Mouse (Mus musculus) neural tube, embryonic 12.5 days (tissue): ENCODE data around the gene Kcnh6. TPM values are rescaled to one million over a fixed set of nuclear protein-coding genes. Genes with fewer than 3 reads are reported as not detected.
"Not testable (repeated sequence)": the region's sequence is repeated elsewhere in the genome, so short reads cannot be mapped to it uniquely, and the experiment has no call there.

Source experiments
- ATAC-seq: fragments of 200-750 bp; cut with Nextera tagmentation; 2 replicates; pipeline ENCODE4 v1.8.0; 2017; ENCODE audit warnings: low read depth, mild to moderate bottlenecking, moderate TSS enrichment, moderate library complexity; ENCODE audit not compliant: low FRiP score
- H3K27ac ChIP-seq: fragments of 300-500 bp; sonication (generic); 2 replicates; pipeline ENCODE4 v1.5.1; 2016
- H3K27me3 ChIP-seq: fragments of 300-500 bp; sonication (generic); replicated peaks from 2 replicates; pipeline ENCODE4 v1.6.1; 2016; ENCODE audit warnings: mild to moderate bottlenecking
- H3K36me3 ChIP-seq: fragments of 300-500 bp; sonication (generic); 2 replicates; pipeline ENCODE4 v1.6.1; 2016; ENCODE audit warnings: mild to moderate bottlenecking
- H3K4me1 ChIP-seq: fragments of 300-500 bp; sonication (generic); 2 replicates; pipeline ENCODE4 v1.6.1; 2016
- H3K4me2 ChIP-seq: fragments of 300-500 bp; sonication (generic); replicated peaks from 2 replicates; pipeline ENCODE4 v1.6.1; 2016; ENCODE audit warnings: mild to moderate bottlenecking
- H3K4me3 ChIP-seq: fragments of 300-500 bp; sonication (generic); 2 replicates; pipeline ENCODE4 v1.5.1; 2016
- H3K9ac ChIP-seq: fragments of 300-500 bp; sonication (generic); 2 replicates; pipeline ENCODE4 v1.6.1; 2016; ENCODE audit warnings: mild to moderate bottlenecking
- H3K9me3 ChIP-seq: fragments of 300-500 bp; sonication (generic); 2 replicates; pipeline ENCODE4 v1.6.1; 2016; ENCODE audit warnings: mild to moderate bottlenecking
- WGBS: fragments of 180-500 bp; shearing (Covaris S2); methylation state at CpG from one replicate; pipeline ENCODE4 v1.1.7; 2016; 5-methylcytosine and 5-hydroxymethylcytosine counted together
- polyA plus RNA-seq: library from polyadenylated mRNA; unstranded; fragments of >200 nt; fragmentation: Nextera tagmentation; extraction: Ambion mirVana; gene quantifications from 2 replicates; pipeline ENCODE4 v1.2.1, GENCODE M21; 2016

Kcnh6 gene
- polyA plus RNA-seq, 1 experiment from 2014 or later = 7.7 TPM

DNA sequence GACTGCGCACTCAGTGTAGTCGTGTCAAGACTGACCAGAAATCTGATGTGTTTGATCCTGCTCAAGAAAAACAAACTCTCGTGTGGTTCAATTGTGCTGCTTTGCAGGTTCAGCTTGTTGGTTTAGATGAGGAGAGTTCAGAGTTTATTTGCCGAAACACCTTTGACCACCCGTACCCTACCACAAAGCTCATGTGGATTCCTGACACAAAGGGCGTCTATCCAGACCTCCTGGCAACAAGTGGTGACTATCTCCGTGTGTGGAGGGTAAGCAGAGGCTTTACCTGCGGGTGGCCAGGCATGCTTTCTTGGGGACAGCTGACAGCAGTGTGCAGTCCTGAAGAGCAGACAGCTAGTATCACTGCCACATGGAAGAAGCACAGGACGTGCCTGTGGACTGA is 38.7 kb downstream of the Kcnh6 start:
- no peaks in the 10 kb centered on the region for H3K27me3 ChIP-seq
- WGBS = 91% methylated on average over 9 of the region's 9 CpGs
- H3K9me3 ChIP-seq = no peaks in the 10 kb centered on the region
- H3K9ac ChIP-seq = no peak overlapping the region
- no peak overlapping the region for H3K4me2 ChIP-seq
- no peak overlapping the region for H3K27ac ChIP-seq
- ATAC-seq = no peak
- H3K4me1 ChIP-seq = no peaks in the 10 kb centered on the region
- H3K36me3 ChIP-seq = peaks cover 42% of the 10 kb centered on the region
- no peak overlapping the region for H3K4me3 ChIP-seq

DNA sequence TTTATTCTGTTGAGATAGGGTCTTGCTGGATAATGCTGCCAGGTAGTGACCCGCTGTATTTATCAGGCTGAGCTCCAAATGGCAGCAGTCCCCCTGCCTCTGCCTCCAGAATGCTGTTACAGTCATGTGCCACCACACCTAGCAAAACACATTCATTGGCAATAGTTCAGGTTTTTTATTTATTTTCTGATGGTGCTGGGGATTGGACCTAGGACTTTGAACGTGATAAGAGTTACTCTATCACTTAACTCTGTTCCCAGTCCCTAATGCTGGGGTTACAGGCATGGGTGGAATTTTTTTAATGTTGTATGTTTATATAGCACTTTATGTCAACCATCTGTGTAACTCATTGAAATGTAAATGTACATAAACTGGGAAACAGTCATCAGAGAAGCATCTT is 46.0 kb downstream of the Kcnh6 start:
- Histone ChIP-seq H3K4me1 (no peaks in the 10 kb centered on the region), H3K4me2 (no peak overlapping the region), H3K9ac (no peak overlapping the region), H3K27me3 (no peaks in the 10 kb centered on the region), H3K27ac (no peak overlapping the region), H3K36me3 (peaks cover 89% of the 10 kb centered on the region), H3K9me3 (no peaks in the 10 kb centered on the region), H3K4me3 (no peak overlapping the region)
- no peak for ATAC-seq
- 94% methylated on average over 2 of the region's 2 CpGs for WGBS

DNA sequence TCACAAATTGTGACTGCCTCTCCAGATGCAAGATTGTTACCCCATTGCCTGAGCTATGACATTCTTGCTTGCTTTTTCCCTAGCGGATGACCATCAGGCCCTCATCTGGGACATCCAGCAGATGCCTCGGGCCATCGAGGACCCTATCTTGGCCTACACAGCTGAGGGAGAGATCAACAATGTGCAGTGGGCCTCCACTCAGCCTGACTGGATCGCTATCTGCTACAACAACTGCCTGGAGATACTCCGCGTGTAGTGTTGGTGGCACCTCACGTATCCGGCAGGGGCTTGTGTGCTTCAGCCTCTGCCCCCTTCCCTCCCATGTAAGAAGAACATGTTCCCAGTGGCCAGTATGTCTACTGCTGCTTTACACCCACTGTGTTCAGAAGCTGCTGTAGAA is 46.7 kb downstream of the Kcnh6 start:
- H3K27ac ChIP-seq = no peak overlapping the region
- H3K27me3 ChIP-seq = no peaks in the 10 kb centered on the region
- H3K4me2 ChIP-seq = no peak overlapping the region
- no peaks in the 10 kb centered on the region for H3K4me1 ChIP-seq
- no peak overlapping the region for H3K9ac ChIP-seq
- 97% methylated on average over 8 of the region's 8 CpGs for WGBS
- peaks cover 88% of the 10 kb centered on the region for H3K36me3 ChIP-seq
- H3K9me3 ChIP-seq = no peaks in the 10 kb centered on the region
- no peak for ATAC-seq
- no peak overlapping the region for H3K4me3 ChIP-seq

DNA sequence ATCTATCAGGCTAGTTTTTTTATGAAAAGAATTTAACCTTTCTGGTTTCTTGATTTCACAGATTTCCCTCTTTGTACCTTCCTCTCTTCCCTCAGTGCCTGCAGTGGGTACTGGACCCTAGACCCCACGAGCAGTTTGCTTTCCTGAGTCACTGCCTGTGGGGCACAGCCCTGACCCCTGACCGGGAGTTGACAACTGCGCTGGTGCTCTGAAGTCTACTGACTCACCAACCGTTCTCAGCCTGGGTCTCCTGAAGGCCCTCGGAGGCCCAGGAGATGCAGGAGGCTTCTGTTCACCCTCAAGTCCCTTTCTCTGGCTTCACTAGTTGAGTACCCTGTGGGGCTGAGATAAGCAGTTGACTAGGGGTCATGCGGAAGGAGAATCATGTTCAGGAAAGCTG is 47.4 kb downstream of the Kcnh6 start:
- Histone ChIP-seq H3K4me3 (no peak overlapping the region), H3K4me2 (no peak overlapping the region), H3K4me1 (no peaks in the 10 kb centered on the region), H3K9ac (no peak overlapping the region), H3K27me3 (no peaks in the 10 kb centered on the region), H3K36me3 (peaks cover 91% of the 10 kb centered on the region), H3K27ac (no peak overlapping the region), H3K9me3 (no peaks in the 10 kb centered on the region)
- 90% methylated on average over 6 of the region's 6 CpGs for WGBS
- no peak for ATAC-seq

DNA sequence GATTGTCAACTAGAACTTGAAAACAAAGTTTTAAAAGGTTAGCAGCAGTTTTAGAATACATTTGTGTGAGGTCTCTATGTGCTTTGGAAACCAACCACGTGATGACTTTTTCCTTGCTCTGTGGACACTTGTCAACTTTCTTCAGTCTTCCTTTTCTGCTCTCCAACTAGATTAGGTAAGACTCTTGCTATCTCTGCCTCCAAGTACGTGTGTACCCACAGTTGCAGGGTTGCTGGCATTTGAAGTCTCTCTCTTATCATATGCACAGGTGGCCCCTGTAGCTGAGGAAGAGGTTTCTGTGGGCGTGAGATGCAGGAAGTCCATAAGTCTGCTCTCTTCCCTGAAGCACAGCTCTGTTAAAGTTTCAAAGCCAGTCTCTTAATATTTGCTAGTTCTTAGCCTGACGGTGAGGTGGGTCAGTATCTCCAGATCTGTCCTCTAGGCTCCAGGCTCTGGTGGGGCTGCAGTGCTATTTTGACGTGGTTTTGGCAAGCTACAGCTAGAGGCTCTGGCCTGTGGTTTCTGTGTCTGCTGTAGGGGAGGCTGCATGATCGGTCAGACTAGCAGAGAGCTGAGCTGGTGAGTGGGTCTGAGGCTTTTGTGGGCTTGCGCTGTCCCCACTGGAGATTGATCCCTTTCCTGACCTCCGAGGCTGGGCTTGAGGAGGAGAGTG is 49.0 kb downstream of the Kcnh6 start:
- H3K4me1 ChIP-seq = no peaks in the 10 kb centered on the region

DNA sequence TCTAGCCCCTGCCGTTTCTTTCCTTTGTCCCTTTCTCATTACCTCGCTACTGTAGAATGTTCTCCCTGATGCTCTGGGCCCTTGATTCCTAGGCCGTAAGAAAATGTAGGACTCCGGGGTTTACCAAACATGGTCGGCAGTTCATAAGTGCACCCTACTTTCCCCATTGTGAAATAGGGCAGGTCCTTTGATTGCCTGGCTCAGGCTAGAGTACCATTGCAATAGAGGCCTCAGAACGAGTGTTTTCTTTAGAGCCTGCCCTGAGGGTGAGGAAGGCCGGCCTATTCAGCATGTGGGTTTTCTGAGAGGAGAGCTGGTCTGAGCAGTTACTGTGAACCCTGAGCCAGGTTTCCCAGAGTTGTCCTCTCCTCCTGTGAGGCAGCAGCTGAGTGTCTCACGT is 50.1 kb downstream of the Kcnh6 start:
- H3K36me3 ChIP-seq = peaks cover 67% of the 10 kb centered on the region
- H3K27ac ChIP-seq = no peak overlapping the region

More for the DNA sequence above, 49.0 kb downstream of the Kcnh6 start:
- Histone ChIP-seq H3K4me3 (no peak overlapping the region), H3K36me3 (peaks cover 77% of the 10 kb centered on the region), H3K27me3 (no peaks in the 10 kb centered on the region), H3K4me2 (no peak overlapping the region), H3K9ac (no peak overlapping the region), H3K27ac (no peak overlapping the region), H3K9me3 (no peaks in the 10 kb centered on the region)
- 94% methylated on average over 8 of the region's 8 CpGs for WGBS
- ATAC-seq = no peak

DNA sequence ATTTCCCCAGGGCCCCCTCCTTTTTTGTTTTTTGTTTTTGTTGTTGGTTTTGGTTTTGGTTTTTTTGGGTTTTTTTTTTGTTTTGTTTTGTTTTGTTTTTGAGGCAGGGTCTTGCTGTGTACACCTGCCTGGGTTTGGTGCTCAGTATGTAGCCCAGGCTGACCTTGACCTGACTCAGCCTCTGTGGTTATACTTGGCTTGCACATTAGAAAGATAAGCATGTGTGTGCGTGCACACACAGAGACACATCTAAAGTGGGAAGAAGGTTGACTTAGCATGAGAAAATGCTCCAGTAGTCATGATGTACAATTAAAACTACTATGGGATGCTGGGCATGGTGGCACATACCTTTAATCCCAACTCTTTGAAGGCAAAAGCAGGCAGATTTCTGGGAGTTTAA is 52.6 kb downstream of the Kcnh6 start:
- WGBS = 96% methylated on average over 1 of the region's 1 CpGs
- no peak overlapping the region for H3K9ac ChIP-seq
- H3K9me3 ChIP-seq = no peaks in the 10 kb centered on the region

More for the DNA sequence above, 50.1 kb downstream of the Kcnh6 start:
- H3K4me1 ChIP-seq = no peaks in the 10 kb centered on the region
- H3K4me2 ChIP-seq = no peak overlapping the region
- no peak overlapping the region for H3K4me3 ChIP-seq
- WGBS = 85% methylated on average over 8 of the region's 8 CpGs
- no peak overlapping the region for H3K9ac ChIP-seq
- no peak for ATAC-seq
- H3K9me3 ChIP-seq = no peaks in the 10 kb centered on the region
- no peaks in the 10 kb centered on the region for H3K27me3 ChIP-seq

DNA sequence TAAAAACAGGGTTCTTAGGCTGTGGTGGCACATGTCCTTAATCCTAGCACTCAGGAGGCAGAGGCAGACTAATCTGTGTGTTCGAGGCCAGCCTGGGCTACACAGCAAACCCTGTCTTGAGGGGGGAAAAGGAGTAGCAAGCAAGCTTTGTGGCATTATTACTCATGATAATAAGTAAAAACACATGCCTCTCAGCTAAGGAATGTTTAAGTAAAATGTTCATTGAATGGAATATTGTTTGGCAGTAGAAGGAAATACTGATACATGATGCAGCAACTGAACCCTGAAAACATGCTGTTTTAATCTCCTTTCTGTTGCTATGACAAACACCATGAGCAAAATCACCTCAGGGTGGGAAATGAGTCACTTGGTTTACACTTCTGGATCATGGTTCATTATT is 53.4 kb downstream of the Kcnh6 start:
- Histone ChIP-seq H3K9me3 (no peaks in the 10 kb centered on the region), H3K4me2 (no peak overlapping the region), H3K9ac (no peak overlapping the region), H3K4me3 (no peak overlapping the region), H3K4me1 (0 out of 2 replicates have a peak, but pooled peaks cover under 1% of the 10 kb centered on the region), H3K36me3 (peaks cover 35% of the 10 kb centered on the region), H3K27me3 (no peaks in the 10 kb centered on the region), H3K27ac (no peak overlapping the region)
- no peak for ATAC-seq
- WGBS = 95% methylated on average over 1 of the region's 1 CpGs

More for the DNA sequence above, 52.6 kb downstream of the Kcnh6 start:
- H3K4me1 ChIP-seq = no peaks in the 10 kb centered on the region
- H3K27me3 ChIP-seq = no peaks in the 10 kb centered on the region
- no peak overlapping the region for H3K4me3 ChIP-seq
- no peak overlapping the region for H3K27ac ChIP-seq
- H3K36me3 ChIP-seq = peaks cover 42% of the 10 kb centered on the region
- no peak for ATAC-seq
- H3K4me2 ChIP-seq = no peak overlapping the region

DNA sequence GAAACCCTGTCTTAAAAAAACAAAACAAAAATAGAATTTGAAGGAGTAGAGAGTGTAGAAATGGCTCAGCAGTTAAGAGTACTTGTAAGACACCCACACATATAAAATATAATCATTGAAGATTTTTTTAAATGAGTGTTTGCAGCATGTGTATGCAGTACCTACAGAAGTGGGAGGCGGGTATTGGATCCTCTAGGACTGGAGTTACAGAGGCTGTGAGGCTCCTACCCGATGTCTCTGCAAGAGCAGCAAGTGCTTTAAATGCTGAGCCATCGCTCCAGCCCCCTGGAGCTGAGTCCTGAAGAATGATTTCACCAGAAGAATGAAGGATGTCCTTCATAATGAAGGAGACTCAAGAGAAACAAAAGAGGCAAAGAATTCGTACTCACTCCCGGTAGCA is 55.8 kb downstream of the Kcnh6 start:
- peaks cover 12% of the 10 kb centered on the region for H3K36me3 ChIP-seq
- H3K9ac ChIP-seq = no peak overlapping the region
- H3K9me3 ChIP-seq = no peaks in the 10 kb centered on the region
- H3K4me2 ChIP-seq = no peak overlapping the region
- WGBS = 86% methylated on average over 5 of the region's 5 CpGs
- H3K27ac ChIP-seq = no peak overlapping the region
- H3K4me3 ChIP-seq = no peak overlapping the region
- peaks cover 11% of the 10 kb centered on the region; the same call in 1 of the 2 replicates for H3K4me1 ChIP-seq
- ATAC-seq = no peak
- H3K27me3 ChIP-seq = no peaks in the 10 kb centered on the region

DNA sequence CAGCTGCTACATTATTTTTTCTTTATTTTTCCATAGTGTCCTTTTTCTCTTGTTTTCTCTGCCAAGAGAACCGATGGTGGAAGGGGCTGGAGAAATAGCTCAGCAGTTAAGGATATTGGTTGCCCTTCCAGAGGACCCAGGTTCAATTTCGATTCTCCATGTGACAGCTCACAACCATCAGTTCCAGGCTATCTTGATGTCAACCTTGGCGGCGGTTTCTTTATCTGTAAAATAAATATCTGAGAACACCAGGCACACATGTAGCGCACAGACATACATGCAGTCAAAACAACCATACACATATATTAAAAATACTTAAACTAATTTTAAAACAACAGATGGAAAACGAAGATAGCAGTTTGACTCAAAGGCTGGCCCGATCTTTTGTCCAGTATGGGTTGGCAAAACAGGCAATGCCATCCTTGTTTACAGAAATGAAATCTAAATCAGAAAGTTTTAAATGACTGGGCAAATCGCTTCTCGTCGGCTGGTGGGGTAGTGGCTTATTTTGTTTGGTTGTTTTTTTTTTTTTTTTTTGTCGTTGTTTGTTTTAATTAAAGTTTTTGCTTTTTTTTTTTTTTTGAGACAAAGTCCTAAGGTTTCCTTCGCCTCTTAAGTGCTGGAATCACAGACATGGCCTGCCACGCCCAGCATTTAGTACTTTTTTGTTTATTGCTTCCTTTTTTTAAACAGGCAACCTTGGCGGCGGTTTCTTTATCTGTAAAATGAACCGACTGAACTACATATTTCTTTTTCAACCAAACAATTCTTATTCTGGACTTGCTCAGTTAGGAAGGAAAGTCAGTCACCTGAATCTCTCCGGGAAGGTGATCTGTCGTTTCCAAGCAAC is 57.4 kb downstream of the Kcnh6 start:
- H3K36me3 ChIP-seq = no peaks in the 10 kb centered on the region; the same call in 1 of the 2 replicates
- peak overlapping the region; percentile 86; the same call in 1 of the 2 replicates for H3K9ac ChIP-seq
- no peak for ATAC-seq
- 48% methylated on average over 18 of the region's 18 CpGs for WGBS
- H3K4me1 ChIP-seq = peaks cover 11% of the 10 kb centered on the region; the same call in 1 of the 2 replicates
- peak overlapping the region; percentile 86 for H3K4me3 ChIP-seq
- peak overlapping the region; percentile 89 for H3K4me2 ChIP-seq
- H3K27me3 ChIP-seq = no peaks in the 10 kb centered on the region
- no peaks in the 10 kb centered on the region for H3K9me3 ChIP-seq
- H3K27ac ChIP-seq = no peak overlapping the region

DNA sequence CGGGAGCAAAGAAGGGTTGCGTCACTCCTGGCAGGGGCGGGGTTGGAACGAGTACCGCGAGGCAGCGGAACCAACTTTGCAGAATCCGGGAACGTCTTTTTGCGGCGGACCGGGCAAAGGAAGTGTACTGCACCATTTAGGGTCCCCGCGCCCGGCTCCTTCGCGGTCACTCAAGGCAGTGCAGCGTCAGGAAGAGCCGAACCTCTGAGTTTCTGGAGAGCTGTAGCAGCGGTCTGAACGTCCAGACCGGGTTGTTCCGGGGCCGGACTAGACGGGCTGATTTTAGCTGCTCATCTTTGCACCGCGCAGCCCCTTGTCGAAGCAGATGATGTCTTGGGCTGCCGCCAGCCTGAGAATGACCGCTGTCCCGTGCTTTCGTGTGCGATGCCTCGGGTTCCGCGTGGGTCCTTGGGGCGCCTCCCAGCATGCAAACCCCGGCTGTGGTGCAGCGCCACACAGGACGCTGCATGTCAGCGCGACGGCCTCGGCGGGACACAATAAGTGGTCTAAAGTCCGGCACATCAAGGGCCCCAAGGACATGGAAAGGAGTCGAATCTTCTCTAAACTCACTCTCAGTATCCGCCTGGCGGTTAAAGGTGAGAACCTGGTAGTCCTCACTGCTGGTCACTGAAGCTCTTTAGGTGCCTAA is 58.1 kb downstream of the Kcnh6 start, which contains the start of gene Taco1:
TSS of gene Taco1 (plus strand) at position 139 of the 649 bp plus-strand sequence.
- H3K27me3 ChIP-seq = no peaks in the 10 kb centered on the region
- H3K4me3 ChIP-seq = peak within 1 kb of the TSS; percentile 86
- WGBS = under 1% methylated on average over 49 of the region's 49 CpGs
- no peaks in the 10 kb centered on the region for H3K9me3 ChIP-seq
- peak within 1 kb of the TSS; percentile 89 for H3K4me2 ChIP-seq
- H3K27ac ChIP-seq = no peak within 1 kb of the TSS
- no peaks in the 10 kb centered on the region; the same call in 1 of the 2 replicates for H3K36me3 ChIP-seq
- ATAC-seq = peak; percentile 92
- peaks cover 11% of the 10 kb centered on the region; the same call in 1 of the 2 replicates for H3K4me1 ChIP-seq
- peak within 1 kb of the TSS; percentile 86 for H3K9ac ChIP-seq

DNA sequence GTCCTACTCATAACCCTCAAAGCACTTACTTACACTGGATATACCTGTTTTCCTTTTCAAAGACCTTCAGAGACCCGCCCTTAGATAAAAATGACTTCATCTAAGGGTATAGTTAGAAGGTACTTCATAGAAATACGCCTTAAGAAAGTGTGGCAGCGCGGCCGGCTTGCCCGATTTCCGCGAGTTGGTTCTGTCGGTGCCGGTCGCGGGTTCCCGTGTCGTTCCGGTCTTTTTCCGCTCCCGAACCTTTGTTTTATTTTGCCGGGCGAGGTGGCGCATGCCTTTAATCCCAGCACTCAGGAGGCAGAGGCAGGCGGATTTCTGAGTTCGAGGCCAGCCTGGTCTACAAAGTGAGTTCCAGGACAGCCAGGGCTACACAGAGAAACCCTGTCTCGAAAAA is 58.7 kb downstream of the Kcnh6 start:
- not testable (repeated sequence) for H3K27ac ChIP-seq, ATAC-seq, H3K36me3 ChIP-seq, H3K27me3 ChIP-seq, H3K9me3 ChIP-seq
- peak overlapping the region; percentile 86 for H3K9ac ChIP-seq
- WGBS = 19% methylated on average over 23 of the region's 23 CpGs
- H3K4me2 ChIP-seq = peak overlapping the region; percentile 89
- peak overlapping the region; percentile 86 for H3K4me3 ChIP-seq
- peaks cover 11% of the 10 kb centered on the region; the same call in 1 of the 2 replicates for H3K4me1 ChIP-seq
